Mouse (Mus musculus) heart, adult 9 months (tissue): ENCODE results near the gene Txndc2.
A peak's percentile ranks its signal among the peaks of the same experiment; 100 is the strongest.

Experiments
- DNase-seq, 2 experiments: peaks; one replicate each; pipeline ENCODE4 v3.0.0; 2022; ENCODE audit warnings: low spot score in 2 of 2

Gene Txndc2

GRCm38 (mm10) chr17:65641734-65642218, at the start of gene Txndc2:
Gene Txndc2 (minus strand): TSS chr17:65642168.
- DNase-seq, result no peak

GRCm38 (mm10) chr17:65683731-65684130, 41.8 kb upstream of the Txndc2 start:
- peak; percentile 57 to 61 for DNase-seq

GRCm38 (mm10) chr17:65683316-65683715, 41.3 kb upstream of the Txndc2 start:
- no peak for DNase-seq

GRCm38 (mm10) chr17:65682071-65682680, 40.2 kb upstream of the Txndc2 start:
- no peak for DNase-seq

GRCm38 (mm10) chr17:65681516-65681915, 39.5 kb upstream of the Txndc2 start:
- DNase-seq, result no peak

GRCm38 (mm10) chr17:65680801-65681412, 38.9 kb upstream of the Txndc2 start:
- DNase-seq, result no peak

- peak; percentile 59 to 74 for DNase-seq
Observed at GRCm38 (mm10) chr17:65679806-65680446, 38.0 kb upstream of the Txndc2 start.

- DNase-seq, result no peak
Observed at GRCm38 (mm10) chr17:65677742-65678141, 35.8 kb upstream of the Txndc2 start.

GRCm38 (mm10) chr17:65676536-65676935, 34.6 kb upstream of the Txndc2 start:
- DNase-seq, result no peak

GRCm38 (mm10) chr17:65675985-65676384, 34.0 kb upstream of the Txndc2 start:
- no peak for DNase-seq

- DNase-seq, result peak; percentile 15 to 33
Observed at GRCm38 (mm10) chr17:65674710-65675171, 32.8 kb upstream of the Txndc2 start.

GRCm38 (mm10) chr17:65672926-65673325, 31.0 kb upstream of the Txndc2 start:
- DNase-seq, result no peak

- DNase-seq, result no peak
Observed at GRCm38 (mm10) chr17:65669061-65669460, 27.1 kb upstream of the Txndc2 start.

GRCm38 (mm10) chr17:65667792-65668191, 25.8 kb upstream of the Txndc2 start:
- DNase-seq, result no peak

- DNase-seq, result peak; percentile 42 to 54
Observed at GRCm38 (mm10) chr17:65666388-65667161, 24.6 kb upstream of the Txndc2 start.

- DNase-seq, result no peak
Observed at GRCm38 (mm10) chr17:65665786-65666387, 23.9 kb upstream of the Txndc2 start.

GRCm38 (mm10) chr17:65663329-65664078, 21.5 kb upstream of the Txndc2 start:
- DNase-seq, result no peak

GRCm38 (mm10) chr17:65662662-65663061, 20.7 kb upstream of the Txndc2 start:
- DNase-seq, result no peak

GRCm38 (mm10) chr17:65658416-65658815, 16.4 kb upstream of the Txndc2 start:
- no peak for DNase-seq

- DNase-seq, result no peak
Observed at GRCm38 (mm10) chr17:65657958-65658357, 16.0 kb upstream of the Txndc2 start.

GRCm38 (mm10) chr17:65656731-65657130, 14.8 kb upstream of the Txndc2 start:
- DNase-seq, result no peak
